Mouse (Mus musculus) heart, embryonic 11.5 days (tissue): ENCODE measurements around the gene Ctsd. TPM values are rescaled to one million over a fixed set of nuclear protein-coding genes. Genes with fewer than 3 reads are reported as not detected.

Source experiments
- ATAC-seq: fragments of 200-750 bp; cut with Nextera tagmentation; replicated peaks from 2 replicates; pipeline ENCODE4 v1.8.0; 2017; ENCODE audit warnings: moderate library complexity; ENCODE audit not compliant: insufficient number of reproducible peaks, low FRiP score, low TSS enrichment
- H3K27ac ChIP-seq: fragments of 300-500 bp; sonication (generic); 2 replicates; pipeline ENCODE4 v1.5.1; 2014; ENCODE audit warnings: mild to moderate bottlenecking, low read depth, low read length
- H3K27me3 ChIP-seq: fragments of 300-500 bp; sonication (generic); 2 replicates; pipeline ENCODE4 v1.6.1; 2014; ENCODE audit warnings: mild to moderate bottlenecking, low read length, mixed read lengths; ENCODE audit not compliant: control insufficient read depth, insufficient read depth
- H3K36me3 ChIP-seq: fragments of 300-500 bp; sonication (generic); 2 replicates; pipeline ENCODE4 v1.6.1; 2014; ENCODE audit warnings: mild to moderate bottlenecking, low read length, moderate library complexity, mixed read lengths; ENCODE audit not compliant: control insufficient read depth, insufficient read depth
- H3K4me1 ChIP-seq: fragments of 300-500 bp; sonication (generic); 2 replicates; pipeline ENCODE4 v1.6.1; 2014; ENCODE audit warnings: low read length; ENCODE audit not compliant: control insufficient read depth, insufficient read depth
- H3K4me2 ChIP-seq: fragments of 300-500 bp; sonication (generic); 2 replicates; pipeline ENCODE4 v1.6.1; 2014; ENCODE audit warnings: mild to moderate bottlenecking, moderate library complexity
- H3K4me3 ChIP-seq: fragments of 300-500 bp; sonication (generic); 2 replicates; pipeline ENCODE4 v1.5.1; 2014; ENCODE audit warnings: low read depth, low read length
- H3K9ac ChIP-seq: fragments of 300-500 bp; sonication (generic); 2 replicates; pipeline ENCODE4 v1.6.1; 2014; ENCODE audit warnings: mild to moderate bottlenecking, low read depth, low read length, moderate library complexity
- H3K9me3 ChIP-seq: fragments of 300-500 bp; sonication (generic); replicated peaks from 2 replicates; pipeline ENCODE4 v1.6.1; 2016; ENCODE audit warnings: low read length; ENCODE audit not compliant: control insufficient read depth
- WGBS: fragments of 180-500 bp; shearing (Covaris S2); extraction: QIAGEN DNeasy Blood & Tissue Kit; methylation state at CpG from one replicate; pipeline ENCODE4 v1.1.7; 2014; ENCODE audit not compliant: insufficient replicate concordance; 5-methylcytosine and 5-hydroxymethylcytosine counted together
- polyA plus RNA-seq: library from polyadenylated mRNA; unstranded; fragments of >200 nt; fragmentation: Nextera tagmentation; extraction: Ambion mirVana; gene quantifications from 2 replicates; pipeline ENCODE4 v1.2.1, GENCODE M21; 2014

Ctsd gene
- polyA plus RNA-seq, 1 experiment from 2014 or later: 378 TPM

- Histone ChIP-seq H3K9me3 (no peaks in the 10 kb centered on the region), H3K4me1 (peaks cover 17% of the 10 kb centered on the region), H3K27me3 (no peaks in the 10 kb centered on the region), H3K4me2 (peak overlapping the region; percentile 98), H3K9ac (peak overlapping the region; percentile 97), H3K36me3 (peaks cover 25% of the 10 kb centered on the region), H3K4me3 (peak overlapping the region; percentile 91), H3K27ac (peak overlapping the region; percentile 75)
- ATAC-seq: 0 out of 2 replicates have a peak, but pooled peaks have one; percentile 37
- WGBS: 50% methylated on average over 6 of the region's 6 CpGs
Observed at GRCm38 (mm10) chr7:142386621-142387201, 1.1 kb downstream of the Ctsd start.

DNA sequence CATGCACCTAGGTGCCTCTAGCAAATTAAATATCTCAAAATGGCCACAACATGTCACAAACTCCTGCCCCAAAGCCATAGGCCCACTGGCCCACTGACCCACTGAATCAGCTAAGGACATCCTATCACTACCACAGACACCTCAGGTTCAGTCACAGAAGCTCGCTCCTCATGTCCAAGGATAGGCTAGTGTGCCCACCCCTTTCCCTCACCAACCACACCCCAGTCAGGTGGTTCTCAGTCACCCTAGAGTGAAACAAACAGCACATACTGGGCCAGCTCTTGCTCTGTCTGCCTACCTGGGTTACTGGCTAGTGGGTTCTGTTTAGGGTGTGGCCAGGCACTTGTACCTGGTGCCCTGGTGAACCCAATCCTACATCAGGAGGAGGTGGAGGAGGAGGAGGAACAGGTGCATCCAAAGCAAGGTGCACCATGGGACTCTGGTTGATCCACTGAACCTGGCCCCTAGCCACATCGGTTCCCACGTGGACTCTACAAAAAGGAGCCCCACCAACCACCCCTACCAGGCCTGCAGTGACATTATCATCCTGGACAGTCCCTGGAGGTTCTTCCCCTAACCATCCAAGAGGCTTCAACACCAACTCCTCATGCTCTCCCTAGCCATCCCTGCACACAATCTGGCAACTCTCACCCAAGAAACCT is 2.0 kb downstream of the Ctsd start:
- Histone ChIP-seq H3K4me2 (peak overlapping the region; percentile 98), H3K4me1 (peaks cover 17% of the 10 kb centered on the region), H3K27ac (peak overlapping the region; percentile 75; the same call in 1 of the 2 replicates), H3K36me3 (peaks cover 31% of the 10 kb centered on the region), H3K4me3 (peak overlapping the region; percentile 91), H3K27me3 (no peaks in the 10 kb centered on the region), H3K9me3 (no peaks in the 10 kb centered on the region), H3K9ac (peak overlapping the region; percentile 97)
- no peak for ATAC-seq
- WGBS: 74% methylated on average over 3 of the region's 3 CpGs

DNA sequence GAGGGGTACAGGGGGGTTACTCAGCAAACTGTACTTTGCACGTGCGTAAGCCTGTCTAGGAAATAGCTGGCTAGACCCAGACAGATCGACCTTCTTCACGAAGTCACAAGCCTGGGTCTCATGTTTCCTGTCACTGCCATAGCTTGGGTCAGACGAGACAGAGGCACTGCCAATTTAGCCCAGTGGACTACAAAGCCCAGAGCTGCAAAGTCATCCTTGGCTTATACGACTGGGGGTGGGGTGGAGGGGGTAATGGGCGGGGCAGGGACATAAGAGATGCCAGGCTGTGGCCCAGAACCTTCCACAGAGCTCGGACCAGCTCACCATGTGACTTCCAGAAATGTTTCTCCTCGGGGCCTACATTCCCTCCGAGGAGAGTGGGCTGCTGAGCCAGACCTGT is 3.5 kb downstream of the Ctsd start:
- Histone ChIP-seq H3K27ac (no peak overlapping the region), H3K4me3 (no peak overlapping the region), H3K4me1 (peaks cover 17% of the 10 kb centered on the region), H3K9me3 (no peaks in the 10 kb centered on the region), H3K36me3 (peaks cover 46% of the 10 kb centered on the region), H3K27me3 (no peaks in the 10 kb centered on the region), H3K9ac (no peak overlapping the region), H3K4me2 (peak overlapping the region; percentile 15; the same call in 1 of the 2 replicates)
- 83% methylated on average over 10 of the region's 10 CpGs for WGBS
- ATAC-seq: no peak

GRCm38 (mm10) chr7:142382567-142382966 is 5.3 kb downstream of the Ctsd start, which contains the start of gene Gm49369:
Gm49369 (minus strand) TSS chr7:142382667.
- no peak for ATAC-seq
- Histone ChIP-seq H3K4me3 (no peak within 1 kb of the TSS), H3K4me1 (peaks cover 23% of the 10 kb centered on the region), H3K27me3 (no peaks in the 10 kb centered on the region), H3K4me2 (no peak within 1 kb of the TSS), H3K27ac (no peak within 1 kb of the TSS), H3K9me3 (no peaks in the 10 kb centered on the region), H3K36me3 (peaks cover 59% of the 10 kb centered on the region), H3K9ac (no peak within 1 kb of the TSS)
- WGBS: 98% methylated on average over 5 of the region's 5 CpGs

GRCm38 (mm10) chr7:142381175-142381574 is 6.7 kb downstream of the Ctsd start:
- H3K4me1 ChIP-seq: peaks cover 14% of the 10 kb centered on the region
- H3K27me3 ChIP-seq: no peaks in the 10 kb centered on the region
- peaks cover 72% of the 10 kb centered on the region for H3K36me3 ChIP-seq
- ATAC-seq: no peak
- H3K9me3 ChIP-seq: no peaks in the 10 kb centered on the region
- H3K9ac ChIP-seq: no peak overlapping the region
- no peak overlapping the region for H3K4me3 ChIP-seq
- 75% methylated on average over 4 of the region's 4 CpGs for WGBS
- no peak overlapping the region for H3K4me2 ChIP-seq
- no peak overlapping the region for H3K27ac ChIP-seq

GRCm38 (mm10) chr7:142379186-142379585 is 8.7 kb downstream of the Ctsd start:
- Histone ChIP-seq H3K4me1 (peaks cover 16% of the 10 kb centered on the region; the same call in 1 of the 2 replicates), H3K9me3 (no peaks in the 10 kb centered on the region), H3K9ac (no peak overlapping the region), H3K4me3 (no peak overlapping the region), H3K36me3 (peaks cover 73% of the 10 kb centered on the region), H3K27ac (no peak overlapping the region), H3K4me2 (no peak overlapping the region), H3K27me3 (no peaks in the 10 kb centered on the region)
- no peak for ATAC-seq
- 54% methylated on average over 6 of the region's 6 CpGs for WGBS

GRCm38 (mm10) chr7:142377233-142377925 is 10.5 kb downstream of the Ctsd start:
- peak overlapping the region; percentile 16; the same call in 1 of the 2 replicates for H3K4me2 ChIP-seq
- 76% methylated on average over 14 of the region's 14 CpGs for WGBS
- peaks cover 3% of the 10 kb centered on the region; the same call in 1 of the 2 replicates for H3K27me3 ChIP-seq

DNA sequence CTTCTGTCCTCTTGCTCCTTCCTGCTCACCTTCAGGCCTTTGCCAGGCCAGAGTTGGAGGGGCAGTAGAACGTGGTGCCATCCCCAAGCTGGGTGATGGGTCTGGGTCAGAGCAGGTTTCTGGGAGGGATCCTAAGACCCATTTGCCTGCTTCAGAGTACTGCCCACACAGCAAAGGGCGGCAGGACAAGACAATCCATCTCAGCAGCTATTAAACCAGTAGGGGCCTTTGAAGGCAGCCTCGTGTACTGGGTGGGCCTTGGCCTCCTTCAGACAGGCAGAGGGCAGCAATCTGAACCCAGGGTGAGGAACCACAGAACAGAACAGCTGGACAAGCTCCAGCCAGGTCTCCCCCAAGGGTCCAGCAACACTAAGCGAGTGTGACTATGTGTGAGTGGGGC is 11.7 kb downstream of the Ctsd start:
- Histone ChIP-seq H3K27ac (no peak overlapping the region), H3K36me3 (peaks cover 47% of the 10 kb centered on the region), H3K27me3 (peaks cover 5% of the 10 kb centered on the region; the same call in 1 of the 2 replicates), H3K9me3 (no peaks in the 10 kb centered on the region), H3K4me3 (no peak overlapping the region), H3K4me2 (no peak overlapping the region), H3K4me1 (peaks cover 28% of the 10 kb centered on the region), H3K9ac (no peak overlapping the region)
- 80% methylated on average over 4 of the region's 4 CpGs for WGBS
- no peak for ATAC-seq

More at GRCm38 (mm10) chr7:142377233-142377925, 10.5 kb downstream of the Ctsd start:
- peak; percentile 52 for ATAC-seq
- peak overlapping the region; percentile 22; the same call in 1 of the 2 replicates for H3K9ac ChIP-seq
- H3K36me3 ChIP-seq: peaks cover 58% of the 10 kb centered on the region
- peaks cover 21% of the 10 kb centered on the region for H3K4me1 ChIP-seq
- H3K27ac ChIP-seq: peak overlapping the region; percentile 73
- H3K4me3 ChIP-seq: no peak overlapping the region
- no peaks in the 10 kb centered on the region for H3K9me3 ChIP-seq
